Mouse (Mus musculus) right cerebral cortex, postnatal 36 days (tissue): ENCODE measurements around the gene Gm10972.
"Not testable (repeated sequence)": the region's sequence is repeated elsewhere in the genome, so short reads cannot be mapped to it uniquely, and the experiment has no call there.

Source experiments
- DNase-seq, 2 experiments: peaks; one replicate each; pipeline ENCODE4 v3.0.0; 2022; ENCODE audit warnings: low spot score in 2 of 2, mixed read lengths in 1 of 2

Gm10972 gene

GRCm38 (mm10) chr3:94642495-94643162, at the start of gene Gm10972:
Gene Gm10972 (plus strand): TSS chr3:94643112.
- DNase-seq, result not testable (repeated sequence)

GRCm38 (mm10) chr3:94595871-94596287, 47.0 kb upstream of the Gm10972 start:
- no peak for DNase-seq

DNA sequence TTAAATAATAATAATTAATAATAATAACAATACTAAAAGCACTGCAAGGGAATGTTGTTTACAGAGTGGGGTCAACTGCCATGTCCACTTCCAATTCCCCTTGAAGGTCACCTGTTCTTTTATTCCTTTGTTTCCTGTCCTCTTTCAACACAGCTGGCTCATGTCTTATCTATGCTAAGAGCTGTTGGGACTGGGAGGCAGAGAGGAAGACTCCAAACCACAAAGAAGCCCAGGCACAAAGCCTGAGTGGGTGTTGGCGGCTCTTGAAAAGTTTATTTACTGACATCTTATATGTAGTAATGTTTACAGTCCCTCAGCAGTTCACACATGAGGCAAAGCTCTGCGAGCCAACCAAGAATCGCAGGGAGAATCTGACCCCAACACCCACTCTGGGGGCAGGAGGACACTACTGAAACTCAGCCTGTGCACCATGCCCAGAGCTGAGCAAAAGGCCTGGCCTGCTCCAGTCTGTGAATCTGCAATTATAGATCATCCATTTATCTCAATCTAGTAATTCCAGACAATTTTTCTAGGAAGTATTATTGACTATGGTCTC, 45.6 kb upstream of the Gm10972 start:
- DNase-seq, result no peak

DNA sequence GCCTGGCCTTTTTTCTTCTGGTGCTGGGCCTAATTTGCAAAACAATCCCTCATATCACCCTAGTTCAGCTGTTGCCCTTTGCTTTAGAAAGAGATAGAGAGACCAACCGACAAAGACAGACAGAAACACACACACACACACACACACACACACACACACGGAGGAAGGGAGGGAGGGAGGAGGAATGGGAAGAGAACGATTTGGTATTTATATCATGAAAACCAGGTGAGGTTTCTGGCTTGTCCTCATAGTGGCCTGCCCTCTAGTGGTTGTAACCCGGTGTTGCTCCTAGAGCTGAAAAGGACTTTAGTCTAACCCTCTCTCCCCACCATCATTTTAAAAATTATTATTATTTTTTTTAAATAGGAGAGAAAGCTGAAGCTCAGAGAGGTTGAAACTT, 41.0 kb upstream of the Gm10972 start:
- no peak for DNase-seq

DNA sequence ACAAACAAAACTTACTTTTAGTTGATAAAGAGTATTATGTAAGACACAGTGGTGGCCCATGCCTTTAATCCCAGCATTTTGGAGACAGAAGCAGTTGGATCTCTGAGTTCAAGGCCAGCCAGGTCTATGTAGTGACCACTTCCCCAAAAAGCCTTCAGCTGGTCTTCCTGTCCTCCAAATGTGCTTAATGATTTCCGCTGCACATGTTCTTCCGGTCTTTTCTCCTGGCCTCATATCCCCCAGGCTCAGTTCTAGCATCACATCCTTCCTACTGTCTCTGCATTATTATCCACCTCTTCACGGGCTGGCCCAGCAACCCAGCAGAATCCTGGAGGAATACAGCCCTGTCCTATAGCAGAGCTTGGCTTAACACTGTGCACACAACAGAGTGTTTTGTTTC, 33.3 kb upstream of the Gm10972 start:
- DNase-seq, result no peak

DNA sequence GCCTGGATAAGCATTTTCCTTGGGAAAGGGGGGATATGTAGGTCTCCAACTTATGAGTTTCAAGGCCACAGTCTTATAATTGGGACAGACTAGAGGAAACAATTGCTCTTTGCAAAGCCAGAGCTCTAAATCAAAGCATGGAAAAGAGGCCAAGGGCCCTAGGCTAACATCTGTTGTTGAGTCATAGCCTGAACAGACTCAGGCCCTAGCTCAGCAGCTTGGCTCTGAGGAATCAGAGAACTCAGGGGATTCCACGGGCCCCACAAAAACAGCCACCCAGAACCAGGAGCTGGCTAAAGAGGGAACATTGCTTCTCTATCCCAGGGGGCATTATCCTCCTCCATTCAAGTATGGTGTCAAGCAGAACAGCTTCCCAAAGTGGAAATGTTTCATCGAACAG, 32.3 kb upstream of the Gm10972 start:
- no peak for DNase-seq

DNA sequence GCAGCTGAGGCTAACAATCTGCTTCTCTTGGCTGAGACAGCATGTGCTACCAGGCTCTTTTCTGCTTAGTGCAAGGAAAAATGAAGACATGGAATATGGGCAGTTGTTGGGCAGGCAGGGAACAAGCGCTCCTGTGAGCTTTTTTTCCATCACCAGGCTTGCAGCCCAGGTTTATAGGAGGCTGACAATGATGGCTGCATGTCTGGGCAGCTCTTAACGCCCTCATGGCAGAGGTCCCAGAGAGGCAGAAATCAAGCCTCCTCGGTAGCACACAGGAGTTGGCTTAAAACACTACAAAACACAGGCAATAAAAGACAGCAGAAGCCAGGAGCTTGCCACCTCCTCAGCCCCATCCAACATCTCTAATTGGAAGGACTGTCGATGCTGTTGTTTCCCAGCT, 31.6 kb upstream of the Gm10972 start:
- DNase-seq, result no peak

DNA sequence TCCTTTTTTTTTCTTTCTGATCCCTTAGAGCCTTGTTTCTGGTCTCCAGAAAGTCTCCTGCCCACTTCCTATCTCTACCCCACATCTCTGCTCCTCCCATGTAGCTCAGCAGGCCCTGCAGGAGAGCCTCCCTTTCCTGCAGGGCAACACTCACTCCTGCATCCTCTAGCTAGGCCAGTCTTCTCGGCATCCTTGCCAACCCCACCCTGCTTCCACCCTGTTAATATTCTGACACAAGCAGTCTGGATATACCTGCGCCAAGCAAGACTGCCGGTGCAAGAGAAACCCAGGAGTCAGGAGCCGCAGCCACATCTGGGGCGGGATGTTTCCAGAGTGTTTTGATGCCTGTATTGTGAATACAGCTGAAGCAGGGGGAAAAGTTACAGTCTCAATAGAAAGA, 31.1 kb upstream of the Gm10972 start:
- no peak for DNase-seq

DNA sequence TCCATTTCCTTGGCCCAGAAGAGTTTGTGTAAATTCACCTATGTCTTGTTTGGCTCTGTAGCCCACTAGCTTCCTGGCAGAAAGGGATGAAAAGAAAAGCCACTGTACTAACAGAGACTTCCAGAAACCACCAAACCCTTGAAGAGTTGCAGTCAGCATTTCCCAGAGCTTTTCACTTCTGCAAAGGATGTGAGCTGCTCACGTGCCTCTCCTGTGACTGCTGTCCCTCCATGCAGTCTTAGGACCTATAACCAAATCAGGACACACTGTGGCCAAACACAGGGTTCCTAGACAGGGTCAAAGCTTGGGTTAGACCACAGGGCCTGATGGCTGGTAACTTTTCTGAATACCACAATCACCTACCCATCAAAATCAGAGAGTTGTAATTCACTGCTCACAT, 30.6 kb upstream of the Gm10972 start:
- DNase-seq, result no peak

GRCm38 (mm10) chr3:94613258-94613878, 29.5 kb upstream of the Gm10972 start:
- DNase-seq, result no peak

GRCm38 (mm10) chr3:94616717-94617116, 26.2 kb upstream of the Gm10972 start:
- DNase-seq, result no peak

GRCm38 (mm10) chr3:94621740-94622507, 21.0 kb upstream of the Gm10972 start:
- no peak for DNase-seq

DNA sequence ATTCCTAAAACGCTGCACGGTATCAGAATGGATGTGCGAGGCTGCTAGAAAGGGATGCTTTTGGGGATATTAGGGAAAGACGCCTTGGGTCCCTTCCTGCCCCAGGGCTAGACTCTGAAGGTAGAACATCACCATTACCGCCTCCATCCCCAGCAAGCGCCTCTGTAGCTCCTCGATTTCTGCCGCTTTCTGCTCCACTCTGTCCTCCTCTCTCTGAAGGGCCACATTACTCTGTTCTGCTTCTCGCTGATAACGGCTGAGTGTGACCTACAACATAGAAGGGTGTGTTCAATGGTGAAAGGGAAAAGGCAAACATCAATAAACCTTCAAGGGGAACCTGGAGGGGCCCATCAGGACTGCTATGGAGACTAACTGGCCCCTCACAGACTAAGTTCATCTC, 20.4 kb upstream of the Gm10972 start:
- DNase-seq, result no peak

DNA sequence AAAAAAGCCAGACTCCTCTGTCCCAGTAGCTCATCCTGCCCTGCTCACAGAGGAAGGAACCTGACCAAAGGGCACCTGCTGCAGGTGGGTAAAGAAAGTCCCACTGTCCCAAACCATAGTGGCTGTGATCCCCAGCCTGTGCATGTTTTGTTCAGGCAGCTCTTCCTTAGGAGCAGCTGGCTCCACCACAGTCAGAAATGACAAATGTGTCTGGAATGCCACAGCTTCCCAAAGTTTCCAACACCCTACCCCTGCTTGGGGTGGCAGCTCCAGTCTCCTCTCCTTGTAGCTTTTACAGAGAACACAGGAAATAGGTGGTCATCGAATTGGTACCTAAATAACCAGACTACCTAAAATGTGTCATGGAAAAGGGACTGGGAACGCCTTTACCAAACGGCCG, 18.6 kb upstream of the Gm10972 start:
- DNase-seq, result no peak

GRCm38 (mm10) chr3:94628712-94629111, 14.2 kb upstream of the Gm10972 start:
- DNase-seq, result no peak

DNA sequence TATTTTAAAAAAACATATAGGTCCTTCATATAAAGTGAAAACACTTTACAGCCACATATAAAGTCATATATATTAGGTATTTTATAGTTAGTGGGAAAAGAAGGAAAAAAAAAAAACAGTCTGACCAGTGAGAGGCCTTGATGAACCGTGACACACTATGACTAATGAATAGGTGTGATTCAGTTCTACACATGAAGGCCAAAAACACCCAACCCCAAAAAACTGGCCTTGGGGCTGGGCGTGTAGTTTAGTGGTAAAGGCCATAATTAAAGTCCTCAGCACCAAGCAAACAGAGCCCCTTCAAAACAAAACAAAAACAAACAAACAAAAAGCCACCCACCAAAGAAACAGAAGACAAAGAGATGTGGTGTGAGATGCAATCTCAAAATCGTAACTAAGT, 13.0 kb upstream of the Gm10972 start:
- no peak for DNase-seq

DNA sequence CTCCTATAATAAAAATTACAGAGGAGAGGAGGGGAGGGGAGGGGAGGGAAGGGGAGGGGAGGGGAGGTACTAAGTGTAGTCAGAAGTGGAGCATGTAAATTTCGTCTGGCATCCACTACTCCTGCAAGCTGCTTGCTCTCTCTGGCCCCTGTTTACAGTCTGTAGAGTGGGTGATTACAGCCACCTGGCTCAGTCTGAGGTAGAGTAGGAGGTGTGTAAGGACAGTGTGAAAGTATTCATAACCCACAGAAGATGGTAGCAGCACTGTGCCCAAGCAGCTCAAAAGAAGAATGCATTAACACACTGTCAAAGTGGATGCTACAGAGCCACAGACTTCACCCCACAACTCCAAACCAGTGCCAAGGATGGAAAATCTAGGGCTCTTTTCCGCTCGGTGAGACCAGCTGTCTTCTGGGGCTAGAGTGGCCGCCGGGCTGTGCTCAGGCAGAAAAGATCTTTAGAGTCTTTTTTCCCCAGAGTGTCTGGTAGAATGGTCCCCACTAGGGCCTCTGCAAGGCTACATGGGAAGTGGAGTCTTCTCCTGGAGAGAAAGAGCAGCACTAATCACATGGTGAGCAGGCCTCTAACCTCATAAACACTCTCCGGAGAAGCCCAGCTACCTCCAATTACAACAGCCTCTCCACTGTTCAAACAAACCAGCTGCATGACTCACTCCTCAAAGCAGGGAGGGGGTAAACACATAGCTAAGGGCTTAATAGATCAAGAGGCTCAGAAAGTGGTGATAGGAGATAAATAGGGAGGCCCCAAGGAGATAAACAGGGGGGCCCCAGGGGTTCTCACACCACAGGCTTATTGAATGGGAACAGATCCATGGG, 6.1 kb downstream of the Gm10972 start:
- DNase-seq, result peak in 1 of 2 experiments; percentile 7

DNA sequence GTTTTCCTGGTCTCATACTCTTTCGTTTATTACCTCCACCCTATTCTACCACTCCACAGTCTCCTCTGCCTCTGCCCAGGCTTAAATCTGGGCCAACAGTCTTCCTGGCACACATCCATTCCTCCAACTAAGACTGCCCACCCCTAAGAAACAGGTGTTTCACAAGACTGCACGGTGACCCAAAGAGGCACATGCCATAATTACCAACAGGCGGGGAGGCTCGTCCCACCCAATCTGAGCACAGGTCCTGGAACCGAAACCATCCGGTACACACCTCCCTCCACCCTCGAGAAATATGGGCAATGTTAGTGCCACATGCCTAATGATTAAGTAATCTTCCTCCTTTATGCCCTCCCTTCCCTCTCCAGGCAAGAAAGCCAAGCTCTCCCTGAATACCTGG, 7.5 kb downstream of the Gm10972 start:
- DNase-seq, result no peak

GRCm38 (mm10) chr3:94653967-94654366, 11.1 kb downstream of the Gm10972 start:
- DNase-seq, result not testable (repeated sequence)

DNA sequence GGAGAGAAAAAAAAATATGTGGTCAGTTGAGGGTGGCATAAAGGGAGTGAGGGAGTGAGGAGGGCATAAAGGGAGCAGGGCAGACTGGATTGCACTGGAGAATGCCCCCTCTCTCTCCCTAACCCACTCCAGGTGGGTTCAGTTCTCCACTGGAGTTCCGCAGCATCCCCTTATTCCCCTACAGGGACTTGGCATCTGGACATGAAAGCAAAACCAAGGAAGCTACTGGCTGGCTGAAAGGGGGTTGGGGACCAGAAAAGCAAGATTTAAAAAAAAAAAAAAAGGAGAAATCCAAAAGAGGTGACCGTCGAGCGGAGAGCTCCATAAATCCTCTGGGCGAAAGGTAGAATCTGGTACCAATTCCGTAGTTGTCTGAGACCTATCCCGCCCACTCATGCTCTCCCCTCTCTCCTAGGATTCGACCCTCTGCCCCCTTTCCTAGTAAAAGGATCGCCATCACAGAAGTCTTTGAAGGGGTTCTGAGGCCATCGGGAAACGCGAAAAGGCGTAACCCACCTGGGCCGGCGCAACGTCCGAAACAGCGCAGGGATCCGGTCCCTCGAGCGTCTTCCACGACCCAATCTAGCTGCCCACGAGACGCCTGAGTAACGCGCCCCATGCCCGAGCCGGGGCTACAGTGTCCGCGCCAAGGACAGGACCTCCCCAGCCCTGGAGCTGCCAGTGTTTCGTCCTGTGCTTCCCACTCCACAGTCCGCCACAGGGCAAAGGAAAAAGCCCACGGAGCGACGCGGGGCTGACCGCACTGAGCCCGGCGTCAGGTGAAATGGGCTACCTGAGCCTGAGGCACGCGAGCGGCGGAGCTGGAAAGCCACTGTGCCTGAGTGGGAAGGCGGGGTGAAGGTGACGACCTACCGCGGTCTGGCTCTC, 15.2 kb downstream of the Gm10972 start:
- DNase-seq, result not testable (repeated sequence)

GRCm38 (mm10) chr3:94658740-94659095, 15.8 kb downstream of the Gm10972 start, which contains the start of gene Tuft1:
Gene Tuft1 (minus strand): TSS chr3:94658872.
- DNase-seq, result peak; percentile 21 to 26
